Mouse (Mus musculus) heart, embryonic 12.5 days (tissue): ENCODE results near the gene Prrt1. TPM values are rescaled to one million over a fixed set of nuclear protein-coding genes. Genes with fewer than 3 reads are reported as not detected.
A peak's percentile ranks its signal among the peaks of the same experiment; 100 is the strongest.

Experiments used
- ATAC-seq: fragments of 200-750 bp; cut with Nextera tagmentation; 2 replicates; pipeline ENCODE4 v1.8.0; 2017; ENCODE audit warnings: moderate TSS enrichment, moderate library complexity; ENCODE audit not compliant: insufficient number of reproducible peaks, low FRiP score
- H3K27ac ChIP-seq: fragments of 300-500 bp; sonication (generic); 2 replicates; pipeline ENCODE4 v1.5.1; 2016; ENCODE audit warnings: mild to moderate bottlenecking, moderate library complexity; ENCODE audit not compliant: poor library complexity, severe bottlenecking
- H3K27me3 ChIP-seq: fragments of 300-500 bp; sonication (generic); replicated peaks from 2 replicates; pipeline ENCODE4 v1.6.1; 2016; ENCODE audit warnings: mild to moderate bottlenecking, moderate library complexity
- H3K36me3 ChIP-seq: fragments of 300-500 bp; sonication (generic); 2 replicates; pipeline ENCODE4 v1.6.1; 2016; ENCODE audit warnings: mild to moderate bottlenecking, moderate library complexity
- H3K4me1 ChIP-seq: fragments of 300-500 bp; sonication (generic); replicated peaks from 2 replicates; pipeline ENCODE4 v1.6.1; 2016; ENCODE audit warnings: mild to moderate bottlenecking
- H3K4me2 ChIP-seq: fragments of 300-500 bp; sonication (generic); 2 replicates; pipeline ENCODE4 v1.6.1; 2016; ENCODE audit warnings: mild to moderate bottlenecking, moderate library complexity
- H3K4me3 ChIP-seq: fragments of 300-500 bp; sonication (generic); 2 replicates; pipeline ENCODE4 v1.5.1; 2016; ENCODE audit warnings: mild to moderate bottlenecking
- H3K9ac ChIP-seq: fragments of 300-500 bp; sonication (generic); 2 replicates; pipeline ENCODE4 v1.6.1; 2016; ENCODE audit warnings: mild to moderate bottlenecking, moderate library complexity
- H3K9me3 ChIP-seq: fragments of 300-500 bp; sonication (generic); replicated peaks from 2 replicates; pipeline ENCODE4 v1.6.1; 2016; ENCODE audit warnings: mild to moderate bottlenecking, moderate library complexity
- WGBS: fragments of 180-500 bp; shearing (Covaris S2); methylation state at CpG from one replicate; pipeline ENCODE4 v1.1.7; 2016; 5-methylcytosine and 5-hydroxymethylcytosine counted together
- polyA plus RNA-seq: library from polyadenylated mRNA; unstranded; fragments of >200 nt; fragmentation: Nextera tagmentation; extraction: Ambion mirVana; gene quantifications from 2 replicates; pipeline ENCODE4 v1.2.1, GENCODE M21; 2016

Gene Prrt1
- polyA plus RNA-seq, 1 experiment from 2014 or later = not detected

- H3K9me3 ChIP-seq = no peaks in the 10 kb centered on the region
- no peak within 1 kb of the TSS for H3K9ac ChIP-seq
- H3K4me1 ChIP-seq = no peaks in the 10 kb centered on the region
- H3K27me3 ChIP-seq = no peaks in the 10 kb centered on the region
- peaks cover 73% of the 10 kb centered on the region for H3K36me3 ChIP-seq
- 0 out of 2 replicates have a peak within 1 kb of the TSS, but pooled peaks have one; percentile 18 for H3K27ac ChIP-seq
- H3K4me3 ChIP-seq = no peak within 1 kb of the TSS
- WGBS = 71% methylated on average over 6 of the region's 6 CpGs
- no peak within 1 kb of the TSS for H3K4me2 ChIP-seq
- ATAC-seq = no peak
Measured at GRCm38 (mm10) chr17:34615871-34616270, 13.5 kb upstream of the Prrt1 start, which contains the start of gene Egfl8. Egfl8 (minus strand) TSS chr17:34615971.

GRCm38 (mm10) chr17:34618999-34619398 lies 10.3 kb upstream of the Prrt1 start:
- 17% methylated on average over 6 of the region's 6 CpGs for WGBS
- H3K4me3 ChIP-seq = no peak overlapping the region

GRCm38 (mm10) chr17:34621006-34621405 lies 8.3 kb upstream of the Prrt1 start:
- no peak for ATAC-seq
- no peak overlapping the region for H3K27ac ChIP-seq
- 88% methylated on average over 8 of the region's 8 CpGs for WGBS
- H3K9ac ChIP-seq = no peak overlapping the region
- no peaks in the 10 kb centered on the region for H3K27me3 ChIP-seq
- H3K9me3 ChIP-seq = no peaks in the 10 kb centered on the region
- no peak overlapping the region for H3K4me2 ChIP-seq
- H3K36me3 ChIP-seq = peaks cover 64% of the 10 kb centered on the region
- peaks cover 6% of the 10 kb centered on the region for H3K4me1 ChIP-seq
- no peak overlapping the region for H3K4me3 ChIP-seq

More at GRCm38 (mm10) chr17:34618999-34619398, 10.3 kb upstream of the Prrt1 start:
- H3K36me3 ChIP-seq = peaks cover 72% of the 10 kb centered on the region
- no peak overlapping the region for H3K4me2 ChIP-seq
- H3K9ac ChIP-seq = no peak overlapping the region
- H3K9me3 ChIP-seq = no peaks in the 10 kb centered on the region
- H3K27me3 ChIP-seq = no peaks in the 10 kb centered on the region
- no peak overlapping the region for H3K27ac ChIP-seq
- H3K4me1 ChIP-seq = no peaks in the 10 kb centered on the region
- ATAC-seq = no peak; the same call in 1 of the 2 replicates

- Histone ChIP-seq H3K4me3 (no peak overlapping the region), H3K36me3 (peaks cover 49% of the 10 kb centered on the region), H3K4me1 (peaks cover 18% of the 10 kb centered on the region), H3K4me2 (no peak overlapping the region), H3K9ac (no peak overlapping the region), H3K9me3 (no peaks in the 10 kb centered on the region), H3K27me3 (no peaks in the 10 kb centered on the region), H3K27ac (no peak overlapping the region)
- WGBS = 86% methylated on average over 9 of the region's 9 CpGs
- no peak for ATAC-seq
Measured at GRCm38 (mm10) chr17:34623161-34623560, 6.2 kb upstream of the Prrt1 start.

GRCm38 (mm10) chr17:34624981-34625380 lies 4.4 kb upstream of the Prrt1 start:
- Histone ChIP-seq H3K27ac (no peak overlapping the region), H3K4me1 (peaks cover 33% of the 10 kb centered on the region), H3K36me3 (peaks cover 41% of the 10 kb centered on the region), H3K9me3 (no peaks in the 10 kb centered on the region), H3K4me3 (no peak overlapping the region), H3K27me3 (peaks cover 13% of the 10 kb centered on the region), H3K9ac (no peak overlapping the region), H3K4me2 (no peak overlapping the region)
- whole genome bisulfite sequencing = 99% methylated on average over 3 of the region's 3 CpGs
- ATAC-seq = no peak

- Histone ChIP-seq H3K9ac (peak overlapping the region; percentile 86), H3K4me1 (peaks cover 41% of the 10 kb centered on the region), H3K36me3 (peaks cover 36% of the 10 kb centered on the region), H3K27me3 (peaks cover 26% of the 10 kb centered on the region), H3K9me3 (no peaks in the 10 kb centered on the region), H3K27ac (no peak overlapping the region), H3K4me2 (peak overlapping the region; percentile 95), H3K4me3 (peak overlapping the region; percentile 88)
- 47% methylated on average over 16 of the region's 16 CpGs for WGBS
- no peak for ATAC-seq
Measured at GRCm38 (mm10) chr17:34626062-34626772, 3.1 kb upstream of the Prrt1 start.

- Histone ChIP-seq H3K27ac (peak overlapping the region; percentile 97; the same call in 1 of the 2 replicates), H3K4me3 (peak overlapping the region; percentile 88), H3K9me3 (no peaks in the 10 kb centered on the region), H3K9ac (peak overlapping the region; percentile 86), H3K4me2 (peak overlapping the region; percentile 95), H3K27me3 (peaks cover 31% of the 10 kb centered on the region), H3K4me1 (peaks cover 45% of the 10 kb centered on the region), H3K36me3 (peaks cover 30% of the 10 kb centered on the region)
- under 1% methylated on average over 18 of the region's 18 CpGs for WGBS
- ATAC-seq = peak; percentile 34; the same call in 1 of the 2 replicates
Measured at GRCm38 (mm10) chr17:34626773-34627092, 2.6 kb upstream of the Prrt1 start.

- peak overlapping the region; percentile 88 for H3K4me3 ChIP-seq
- 0% methylated on average over 40 of the region's 45 CpGs for WGBS
Measured at GRCm38 (mm10) chr17:34627093-34627942, 2.0 kb upstream of the Prrt1 start.

GRCm38 (mm10) chr17:34627943-34628643 lies 1.2 kb upstream of the Prrt1 start, which contains the start of gene Ppt2:
Ppt2 (minus strand) TSS chr17:34628510.
- Histone ChIP-seq H3K27ac (peak within 1 kb of the TSS; percentile 97), H3K4me3 (peak within 1 kb of the TSS; percentile 88), H3K27me3 (peaks cover 44% of the 10 kb centered on the region), H3K9ac (peak within 1 kb of the TSS; percentile 86), H3K4me2 (peak within 1 kb of the TSS; percentile 95), H3K4me1 (peaks cover 49% of the 10 kb centered on the region), H3K36me3 (peaks cover 19% of the 10 kb centered on the region), H3K9me3 (no peaks in the 10 kb centered on the region)
- peak; percentile 0; the same call in 1 of the 2 replicates for ATAC-seq
- 3% methylated on average over 29 of the region's 29 CpGs for WGBS

More at GRCm38 (mm10) chr17:34627093-34627942, 2.0 kb upstream of the Prrt1 start:
- Histone ChIP-seq H3K4me1 (peaks cover 49% of the 10 kb centered on the region), H3K4me2 (peak overlapping the region; percentile 95), H3K36me3 (peaks cover 26% of the 10 kb centered on the region), H3K27me3 (peaks cover 37% of the 10 kb centered on the region), H3K9me3 (no peaks in the 10 kb centered on the region), H3K27ac (peak overlapping the region; percentile 97), H3K9ac (peak overlapping the region; percentile 86)
- ATAC-seq = peak; percentile 84

GRCm38 (mm10) chr17:34628644-34628967 lies 727 bp upstream of the Prrt1 start:
- peak overlapping the region; percentile 88 for H3K4me3 ChIP-seq
- H3K36me3 ChIP-seq = peaks cover 14% of the 10 kb centered on the region
- no peaks in the 10 kb centered on the region for H3K9me3 ChIP-seq
- 0 out of 2 replicates have a peak overlapping the region, but pooled peaks have one; percentile 97 for H3K27ac ChIP-seq
- H3K4me2 ChIP-seq = peak overlapping the region; percentile 95
- peaks cover 49% of the 10 kb centered on the region for H3K4me1 ChIP-seq
- WGBS = 43% methylated on average over 5 of the region's 5 CpGs
- ATAC-seq = no peak
- peaks cover 49% of the 10 kb centered on the region for H3K27me3 ChIP-seq
- H3K9ac ChIP-seq = peak overlapping the region; percentile 86
